Mouse (Mus musculus) myocyte (in vitro differentiated cells): ENCODE measurements at regions not wholly inside any gene's neighbourhood (a gene's known extent, or its start where the extent isn't known, plus 50 kb on each side); places are given as distances from the start of the nearest gene placed in this dataset.

Source experiments
- POLR2A ChIP-seq: IDR thresholded peaks from one replicate; pipeline ENCODE4 v1.6.1; 2011; ENCODE audit warnings: low read depth, mild to moderate bottlenecking, control low read depth, moderate library complexity; ENCODE audit not compliant: insufficient read length
- USF1 ChIP-seq: IDR thresholded peaks from one replicate; pipeline ENCODE4 v1.6.1; 2011; ENCODE audit warnings: low read depth, mild to moderate bottlenecking, control low read depth, moderate library complexity

DNA sequence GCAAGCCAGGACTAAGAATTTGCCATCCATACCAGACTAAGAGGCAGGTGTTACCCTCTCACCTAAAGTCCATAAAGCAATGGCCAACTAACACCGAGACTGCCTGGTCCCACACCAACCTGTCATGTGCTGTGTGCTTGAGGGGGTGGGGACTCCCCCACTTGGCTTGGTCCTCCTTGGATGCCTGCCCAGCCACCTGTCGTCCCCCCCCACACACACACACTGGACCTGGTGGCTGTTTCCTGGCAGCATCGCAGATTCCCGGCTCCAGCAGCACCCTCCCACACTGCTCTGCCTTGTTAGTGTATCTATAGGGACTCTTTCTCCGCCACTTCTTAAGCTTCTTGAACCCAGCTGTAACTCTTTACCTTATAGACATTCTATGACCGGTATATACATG, 325.7 kb upstream of the Rtl1 start:
- TF ChIP-seq USF1 (no peak), POLR2A (no peak)
